Mouse (Mus musculus) liver, adult 2 months (tissue): Measurements from ENCODE around the gene Pde5a.

Source experiments
- CTCF ChIP-seq: fragments of 200-500 bp; IDR thresholded peaks from 2 replicates; pipeline ENCODE4 v1.5.1; 2011; ENCODE audit warnings: low read depth, low read length, control low read depth
- POLR2A ChIP-seq: fragments of 200-500 bp; IDR thresholded peaks from 2 replicates; pipeline ENCODE4 v1.6.1; 2011; ENCODE audit warnings: low read length, control low read depth; ENCODE audit not compliant: insufficient read depth; ENCODE audit errors: extremely low read depth

DNA sequence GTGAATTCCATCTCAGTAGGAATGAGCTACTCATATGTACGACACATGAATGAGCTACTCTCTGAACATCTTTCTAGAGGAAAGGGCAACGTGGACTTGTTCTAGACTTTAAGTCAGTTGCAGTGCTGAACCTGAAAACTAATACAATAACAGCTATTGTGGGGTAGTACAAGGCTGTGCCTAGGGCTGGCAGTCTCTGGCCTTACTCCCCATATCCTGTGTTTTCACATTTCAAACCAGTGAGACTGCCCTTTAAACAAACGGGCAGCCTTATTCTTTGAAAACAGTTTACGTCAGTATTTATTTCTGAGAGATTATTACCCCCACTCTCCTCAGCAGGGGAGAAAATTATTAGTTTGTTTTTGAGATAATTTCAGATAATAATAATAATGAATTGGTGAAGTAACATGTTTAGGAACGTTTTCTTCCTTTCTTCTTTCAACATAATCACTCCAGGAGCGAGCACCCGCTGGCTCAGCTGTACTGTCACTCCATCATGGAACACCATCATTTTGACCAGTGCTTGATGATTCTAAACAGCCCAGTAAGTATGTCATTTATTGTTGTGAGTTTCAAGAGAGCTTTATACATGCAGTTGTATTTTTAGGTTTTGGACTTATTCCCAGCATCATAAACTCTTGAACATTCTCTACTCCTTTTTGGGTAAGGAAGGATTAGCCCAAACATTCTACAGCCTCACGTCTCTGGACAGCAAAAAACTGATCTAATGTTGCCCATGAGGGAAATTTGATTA, 106.5 kb downstream of the Pde5a start:
- TF ChIP-seq CTCF (no peak), POLR2A (no peak)
